Mouse (Mus musculus): ENCODE results near the gene Mad1l1. TPM values are rescaled to one million over a fixed set of nuclear protein-coding genes. Genes with fewer than 3 reads are reported as not detected.

The Mad1l1 gene
- polyA plus RNA-seq, 1 experiment from 2014 or later = 44.1 TPM

- Histone ChIP-seq H3K27me3 (replicated peaks) (no peaks in the 10 kb centered on the region), H3K36me3 (peaks cover 10% of the 10 kb centered on the region), H3K4me2 (replicated peaks) (no peak overlapping the region), H3K9ac (no peak overlapping the region), H3K4me3 (no peak overlapping the region), H3K9me3 (no peaks in the 10 kb centered on the region), H3K27ac (no peak overlapping the region), H3K4me1 (peaks cover 24% of the 10 kb centered on the region)
- ATAC-seq (ENCODE audit: low FRiP score, low read depth) = no peak
- WGBS = 38% methylated on average over 8 of the region's 8 CpGs
These were observed 254.6 kb downstream of the Mad1l1 start for GRCm38 (mm10) chr5:140066769-140067168.

GRCm38 (mm10) chr5:140066281-140066680 lies 255.1 kb downstream of the Mad1l1 start:
- no peaks in the 10 kb centered on the region for H3K27me3 ChIP-seq (replicated peaks)
- H3K36me3 ChIP-seq = peaks cover 10% of the 10 kb centered on the region
- H3K4me1 ChIP-seq = peaks cover 28% of the 10 kb centered on the region
- H3K27ac ChIP-seq = no peak overlapping the region
- H3K9ac ChIP-seq = no peak overlapping the region
- ATAC-seq (ENCODE audit: low FRiP score, low read depth) = no peak
- H3K4me3 ChIP-seq = no peak overlapping the region
- no peaks in the 10 kb centered on the region for H3K9me3 ChIP-seq
- no peak overlapping the region for H3K4me2 ChIP-seq (replicated peaks)

GRCm38 (mm10) chr5:140065281-140065945 lies 255.9 kb downstream of the Mad1l1 start:
- no peak for ATAC-seq (ENCODE audit: low FRiP score, low read depth)
- Histone ChIP-seq H3K27me3 (replicated peaks) (no peaks in the 10 kb centered on the region), H3K4me2 (replicated peaks) (no peak overlapping the region), H3K9ac (no peak overlapping the region), H3K4me1 (peaks cover 30% of the 10 kb centered on the region), H3K4me3 (no peak overlapping the region), H3K27ac (no peak overlapping the region), H3K36me3 (peaks cover 10% of the 10 kb centered on the region), H3K9me3 (no peaks in the 10 kb centered on the region)
- 94% methylated on average over 11 of the region's 11 CpGs for WGBS

GRCm38 (mm10) chr5:140064521-140064920 lies 256.8 kb downstream of the Mad1l1 start:
- 76% methylated on average over 4 of the region's 4 CpGs for WGBS

GRCm38 (mm10) chr5:140062828-140063227 lies 258.5 kb downstream of the Mad1l1 start:
- Histone ChIP-seq H3K27me3 (replicated peaks) (no peaks in the 10 kb centered on the region), H3K4me3 (no peak overlapping the region), H3K36me3 (peaks cover 10% of the 10 kb centered on the region), H3K9me3 (no peaks in the 10 kb centered on the region), H3K9ac (no peak overlapping the region), H3K4me1 (peaks cover 18% of the 10 kb centered on the region), H3K4me2 (replicated peaks) (no peak overlapping the region), H3K27ac (no peak overlapping the region)
- ATAC-seq (ENCODE audit: low FRiP score, low read depth) = no peak
- WGBS = 88% methylated on average over 3 of the region's 3 CpGs

More at GRCm38 (mm10) chr5:140064521-140064920, 256.8 kb downstream of the Mad1l1 start:
- H3K4me2 ChIP-seq (replicated peaks) = no peak overlapping the region
- ATAC-seq (ENCODE audit: low FRiP score, low read depth) = no peak
- no peak overlapping the region for H3K4me3 ChIP-seq
- H3K27me3 ChIP-seq (replicated peaks) = no peaks in the 10 kb centered on the region
- no peaks in the 10 kb centered on the region for H3K9me3 ChIP-seq
- peaks cover 30% of the 10 kb centered on the region for H3K4me1 ChIP-seq
- no peak overlapping the region for H3K27ac ChIP-seq
- H3K36me3 ChIP-seq = peaks cover 10% of the 10 kb centered on the region
- H3K9ac ChIP-seq = no peak overlapping the region

GRCm38 (mm10) chr5:140062316-140062715 lies 259.0 kb downstream of the Mad1l1 start:
- H3K4me1 ChIP-seq = peaks cover 18% of the 10 kb centered on the region
- WGBS = 80% methylated on average over 3 of the region's 3 CpGs
- H3K27ac ChIP-seq = no peak overlapping the region
- no peak overlapping the region for H3K9ac ChIP-seq
- H3K4me3 ChIP-seq = no peak overlapping the region
- H3K36me3 ChIP-seq = peaks cover 10% of the 10 kb centered on the region
- no peaks in the 10 kb centered on the region for H3K9me3 ChIP-seq
- ATAC-seq (ENCODE audit: low FRiP score, low read depth) = no peak
- no peak overlapping the region for H3K4me2 ChIP-seq (replicated peaks)
- H3K27me3 ChIP-seq (replicated peaks) = no peaks in the 10 kb centered on the region

GRCm38 (mm10) chr5:140061296-140061879 lies 260.0 kb downstream of the Mad1l1 start:
- 75% methylated on average over 6 of the region's 6 CpGs for WGBS
- no peak overlapping the region for H3K9ac ChIP-seq
- no peaks in the 10 kb centered on the region for H3K27me3 ChIP-seq (replicated peaks)
- peaks cover 9% of the 10 kb centered on the region for H3K4me1 ChIP-seq
- no peak for ATAC-seq (ENCODE audit: low FRiP score, low read depth)
- H3K9me3 ChIP-seq = no peaks in the 10 kb centered on the region
- H3K27ac ChIP-seq = no peak overlapping the region
- peaks cover 10% of the 10 kb centered on the region for H3K36me3 ChIP-seq
- H3K4me2 ChIP-seq (replicated peaks) = no peak overlapping the region
- H3K4me3 ChIP-seq = no peak overlapping the region

- H3K27ac ChIP-seq = no peak overlapping the region
- no peak overlapping the region for H3K4me3 ChIP-seq
- H3K4me1 ChIP-seq = peaks cover 2% of the 10 kb centered on the region; the same call in 1 of the 2 replicates
- no peak overlapping the region for H3K4me2 ChIP-seq (replicated peaks)
- H3K9me3 ChIP-seq = no peaks in the 10 kb centered on the region
- 91% methylated on average over 3 of the region's 3 CpGs for WGBS
- H3K36me3 ChIP-seq = no peaks in the 10 kb centered on the region
- no peaks in the 10 kb centered on the region for H3K27me3 ChIP-seq (replicated peaks)
- ATAC-seq (ENCODE audit: low FRiP score, low read depth) = no peak
- no peak overlapping the region for H3K9ac ChIP-seq
These were observed 265.1 kb downstream of the Mad1l1 start for GRCm38 (mm10) chr5:140056291-140056690.

- Histone ChIP-seq H3K36me3 (no peaks in the 10 kb centered on the region), H3K27ac (no peak overlapping the region), H3K4me1 (no peaks in the 10 kb centered on the region), H3K9me3 (no peaks in the 10 kb centered on the region), H3K27me3 (replicated peaks) (no peaks in the 10 kb centered on the region), H3K9ac (no peak overlapping the region), H3K4me3 (no peak overlapping the region), H3K4me2 (replicated peaks) (no peak overlapping the region)
- ATAC-seq (ENCODE audit: low FRiP score, low read depth) = no peak
- 92% methylated on average over 3 of the region's 3 CpGs for WGBS
These were observed 265.9 kb downstream of the Mad1l1 start for GRCm38 (mm10) chr5:140055431-140055830.

GRCm38 (mm10) chr5:140053626-140054025 lies 267.7 kb downstream of the Mad1l1 start:
- Histone ChIP-seq H3K4me1 (no peaks in the 10 kb centered on the region), H3K27ac (no peak overlapping the region), H3K9ac (no peak overlapping the region), H3K36me3 (no peaks in the 10 kb centered on the region), H3K27me3 (replicated peaks) (no peaks in the 10 kb centered on the region), H3K9me3 (no peaks in the 10 kb centered on the region), H3K4me2 (replicated peaks) (no peak overlapping the region), H3K4me3 (no peak overlapping the region)
- no peak for ATAC-seq (ENCODE audit: low FRiP score, low read depth)
- 86% methylated on average over 3 of the region's 3 CpGs for WGBS

- Histone ChIP-seq H3K27ac (no peak overlapping the region), H3K4me1 (no peaks in the 10 kb centered on the region), H3K9ac (no peak overlapping the region), H3K36me3 (no peaks in the 10 kb centered on the region), H3K27me3 (replicated peaks) (no peaks in the 10 kb centered on the region), H3K4me2 (replicated peaks) (no peak overlapping the region), H3K9me3 (no peaks in the 10 kb centered on the region), H3K4me3 (no peak overlapping the region)
- ATAC-seq (ENCODE audit: low FRiP score, low read depth) = no peak
- 88% methylated on average over 3 of the region's 3 CpGs for WGBS
These were observed 268.9 kb downstream of the Mad1l1 start for GRCm38 (mm10) chr5:140052405-140052804.

GRCm38 (mm10) chr5:140045453-140045852 lies 275.9 kb downstream of the Mad1l1 start:
- WGBS = 82% methylated on average over 2 of the region's 2 CpGs
- Histone ChIP-seq H3K4me1 (peaks cover 4% of the 10 kb centered on the region; the same call in 1 of the 2 replicates), H3K4me2 (replicated peaks) (no peak overlapping the region), H3K27me3 (replicated peaks) (no peaks in the 10 kb centered on the region), H3K4me3 (no peak overlapping the region), H3K36me3 (no peaks in the 10 kb centered on the region), H3K9me3 (no peaks in the 10 kb centered on the region), H3K9ac (no peak overlapping the region), H3K27ac (no peak overlapping the region)
- ATAC-seq (ENCODE audit: low FRiP score, low read depth) = no peak

- no peak overlapping the region for H3K27ac ChIP-seq
- H3K36me3 ChIP-seq = no peaks in the 10 kb centered on the region
- no peaks in the 10 kb centered on the region for H3K27me3 ChIP-seq (replicated peaks)
- no peak for ATAC-seq (ENCODE audit: low FRiP score, low read depth)
- H3K4me2 ChIP-seq (replicated peaks) = no peak overlapping the region
- WGBS = 67% methylated on average over 1 of the region's 1 CpGs
- H3K4me3 ChIP-seq = no peak overlapping the region
- H3K9me3 ChIP-seq = no peaks in the 10 kb centered on the region
- H3K9ac ChIP-seq = no peak overlapping the region
- H3K4me1 ChIP-seq = peaks cover 4% of the 10 kb centered on the region; the same call in 1 of the 2 replicates
These were observed 278.4 kb downstream of the Mad1l1 start for GRCm38 (mm10) chr5:140043002-140043401.

All from neural tube, embryonic 12.5 days (tissue).